Mouse (Mus musculus): ENCODE results near the gene BC049762. TPM values are rescaled to one million over a fixed set of nuclear protein-coding genes. Genes with fewer than 3 reads are reported as not detected.

BC049762 gene
- total RNA-seq (2021), result not detected
- long read RNA-seq, experiment 1, result 0 reads
- long read RNA-seq, experiment 2, partial matches to known transcripts, result 0 of 1 reads
- long read RNA-seq, experiment 2, other reads (novel, unspliced or antisense), result 1 of 1 reads

GRCm38 (mm10) chr11:51262342-51263285 lies at the start of gene BC049762:
Gene BC049762, minus strand, starts transcription at chr11:51263046.
- peak; percentile 98 for DNase-seq

- no peak for DNase-seq
These were observed 49.0 kb upstream of the BC049762 start for GRCm38 (mm10) chr11:51311846-51312245.

GRCm38 (mm10) chr11:51308306-51308705 lies 45.5 kb upstream of the BC049762 start:
- DNase-seq, result no peak

- no peak for DNase-seq
These were observed 41.2 kb upstream of the BC049762 start for GRCm38 (mm10) chr11:51303981-51304553.

GRCm38 (mm10) chr11:51302396-51302795 lies 39.5 kb upstream of the BC049762 start:
- no peak for DNase-seq

- DNase-seq, result no peak
These were observed 35.8 kb upstream of the BC049762 start for GRCm38 (mm10) chr11:51298691-51299090.

GRCm38 (mm10) chr11:51295742-51296141 lies 32.9 kb upstream of the BC049762 start:
- DNase-seq, result no peak

GRCm38 (mm10) chr11:51293956-51294530 lies 31.2 kb upstream of the BC049762 start:
- DNase-seq, result no peak

GRCm38 (mm10) chr11:51290066-51290955 lies 27.5 kb upstream of the BC049762 start:
- DNase-seq, result peak; percentile 66

GRCm38 (mm10) chr11:51289564-51290041 lies 26.8 kb upstream of the BC049762 start, which contains the start of gene Col23a1:
Gene Col23a1, plus strand, starts transcription at chr11:51289920.
- peak; percentile 76 for DNase-seq

GRCm38 (mm10) chr11:51274418-51274817 lies 11.6 kb upstream of the BC049762 start:
- no peak for DNase-seq

GRCm38 (mm10) chr11:51265326-51265725 lies 2.5 kb upstream of the BC049762 start:
- DNase-seq, result no peak

- DNase-seq, result no peak
These were observed 1.5 kb upstream of the BC049762 start for GRCm38 (mm10) chr11:51264352-51264751.

GRCm38 (mm10) chr11:51263286-51263831 lies 513 bp upstream of the BC049762 start:
- peak; percentile 71 for DNase-seq

- DNase-seq, result no peak
These were observed 1.1 kb downstream of the BC049762 start, which contains the start of gene Clk4 for GRCm38 (mm10) chr11:51261680-51262219. Gene Clk4, plus strand, starts transcription at chr11:51261730.

- DNase-seq, result no peak
These were observed 5.8 kb downstream of the BC049762 start for GRCm38 (mm10) chr11:51257006-51257405.

- no peak for DNase-seq
These were observed 19.9 kb downstream of the BC049762 start for GRCm38 (mm10) chr11:51242897-51243296.

- no peak for DNase-seq
These were observed 28.2 kb downstream of the BC049762 start for GRCm38 (mm10) chr11:51234626-51235025.

GRCm38 (mm10) chr11:51227104-51227503 lies 35.7 kb downstream of the BC049762 start:
- DNase-seq, result no peak

GRCm38 (mm10) chr11:51220308-51220707 lies 42.5 kb downstream of the BC049762 start, which contains the start of gene Gm12569:
Gene Gm12569, plus strand, starts transcription at chr11:51220473.
- DNase-seq, result no peak
